Mouse (Mus musculus): Measurements from ENCODE around the gene Olfr473. TPM values are rescaled to one million over a fixed set of nuclear protein-coding genes. Genes with fewer than 3 reads are reported as not detected.

Olfr473 gene
- total RNA-seq (2023), result not detected in 2 replicates

DNA sequence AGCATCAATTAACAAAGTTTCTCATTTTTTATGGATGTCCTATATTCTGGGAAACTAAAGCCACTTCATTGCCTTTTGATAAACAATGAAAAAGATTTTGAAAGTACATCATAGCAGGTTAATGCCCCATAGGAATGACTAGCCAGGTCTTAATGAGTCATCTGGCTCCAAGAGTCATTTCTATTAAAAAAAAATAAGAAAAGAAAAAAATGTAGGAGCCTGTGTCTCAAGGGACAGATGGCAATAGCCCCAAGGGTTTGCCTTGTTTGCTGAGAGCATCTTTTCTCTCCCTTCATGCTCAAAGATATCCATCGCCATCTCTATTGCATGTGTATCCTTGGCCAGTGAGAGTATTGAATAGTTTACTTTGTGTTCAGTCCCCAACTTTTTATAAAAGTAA, at the start of gene Olfr473:
Gene Olfr473 (plus strand): TSS at position 301 of the 400 bp plus-strand sequence.

DNA sequence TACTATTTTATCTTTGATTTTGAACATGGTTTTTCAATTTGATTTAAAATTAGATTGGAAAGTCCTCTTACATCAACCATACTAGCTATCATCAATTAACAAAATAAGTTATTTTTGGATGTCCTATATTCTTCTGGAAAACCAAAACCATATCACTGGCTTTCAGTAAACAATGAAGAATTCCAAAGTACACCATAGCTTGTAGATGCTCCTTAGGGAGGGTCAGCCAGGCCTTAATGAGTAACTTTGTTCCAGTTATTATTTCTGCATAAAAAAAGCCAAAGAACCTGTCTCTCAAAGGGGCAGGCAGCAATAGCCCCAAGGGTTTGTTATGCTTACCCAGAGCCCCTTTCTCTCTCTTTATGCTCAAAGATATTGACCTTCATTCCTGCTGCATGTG, 32.6 kb upstream of the Olfr473 start, which contains the start of gene Olfr472:
Gene Olfr472 (plus strand): TSS at position 301 of the 400 bp plus-strand sequence.

DNA sequence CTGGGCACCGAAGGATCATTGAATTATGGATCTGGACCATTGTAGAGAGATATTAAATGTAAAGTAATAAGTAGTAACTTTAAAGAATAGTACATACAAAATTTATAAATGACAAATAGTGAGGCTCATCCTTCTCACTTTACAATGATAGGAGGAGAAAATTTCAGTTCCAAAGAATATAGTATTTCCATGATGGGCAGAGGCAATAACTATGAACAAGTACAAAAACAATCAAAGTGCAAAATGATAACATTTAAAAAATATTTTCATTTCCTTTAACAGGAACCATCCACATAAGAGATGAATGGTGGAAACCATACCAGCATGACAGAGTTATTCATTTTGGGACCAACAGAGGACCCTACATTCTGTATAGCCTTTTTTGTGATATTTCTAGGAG, 24.1 kb downstream of the Olfr473 start, which contains the start of gene Olfr474:
Gene Olfr474 (plus strand): TSS at position 301 of the 400 bp plus-strand sequence.

DNA sequence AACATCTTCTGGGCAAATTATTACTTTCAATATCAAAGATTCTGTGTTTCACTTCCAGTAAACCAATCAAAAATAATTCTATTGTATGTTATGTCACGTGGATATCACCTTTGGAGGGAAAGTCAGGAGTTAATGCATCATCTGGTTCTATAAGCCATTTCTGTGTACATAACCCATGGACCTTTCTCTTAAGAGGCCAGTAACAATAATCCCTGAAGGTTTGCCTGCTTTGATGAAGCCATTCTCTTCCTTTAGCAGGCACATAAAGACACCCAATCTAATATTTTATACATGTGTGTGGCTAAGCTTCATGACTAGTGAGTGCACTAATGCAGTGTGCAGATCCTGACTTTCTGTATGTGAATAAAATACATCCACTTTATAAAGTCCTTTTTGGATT, 34.3 kb downstream of the Olfr473 start, which contains the start of gene Olfr476:
Gene Olfr476 (plus strand): TSS at position 301 of the 400 bp plus-strand sequence.

Other genes starting within 250 kb of the Olfr473 start
- gene Cyb5r2, start 172.4 kb upstream of the Olfr473 start, total RNA-seq (2023), result not detected in 2 replicates
- gene Ovch2, start 129.2 kb upstream of the Olfr473 start, total RNA-seq (2023), result not detected in 2 replicates
- gene Olfr467, start 118.2 kb upstream of the Olfr473 start, total RNA-seq (2023), result not detected in 2 replicates
- not detected in 2 replicates for gene Olfr469, start 104.9 kb upstream of the Olfr473 start, total RNA-seq (2023)
- not detected in 2 replicates for gene Olfr470, start 83.0 kb upstream of the Olfr473 start, total RNA-seq (2023)
- gene Olfr472, start 32.5 kb upstream of the Olfr473 start, total RNA-seq (2023), result not detected in 2 replicates
- not detected in 2 replicates for gene Olfr474, start 24.2 kb downstream of the Olfr473 start, total RNA-seq (2023)
- gene Olfr476, start 34.4 kb downstream of the Olfr473 start, total RNA-seq (2023), result not detected in 2 replicates
- not detected in 2 replicates for gene Olfr477, start 56.2 kb downstream of the Olfr473 start, total RNA-seq (2023)
- gene Olfr478, start 103.5 kb downstream of the Olfr473 start, total RNA-seq (2023), result not detected in 2 replicates
- gene Olfr479, start 120.2 kb downstream of the Olfr473 start, total RNA-seq (2023), result not detected in 2 replicates
- gene Olfr480, start 136.9 kb downstream of the Olfr473 start, total RNA-seq (2023), result not detected in 2 replicates
- gene Olfr481, start 149.4 kb downstream of the Olfr473 start, total RNA-seq (2023), result not detected in 2 replicates
- gene Olfr482, start 167.1 kb downstream of the Olfr473 start, total RNA-seq (2023), result 2.1 and 2.4 TPM in 2 replicates
- gene Olfr483, start 170.4 kb downstream of the Olfr473 start, total RNA-seq (2023), result not detected in 2 replicates
- gene Olfr484, start 197.0 kb downstream of the Olfr473 start, total RNA-seq (2023), result not detected in 2 replicates
- not detected in 2 replicates for gene Olfr485, start 229.4 kb downstream of the Olfr473 start, total RNA-seq (2023)
- not detected in 2 replicates for gene Olfr486, start 242.3 kb downstream of the Olfr473 start, total RNA-seq (2023)

Measured in neutrophil, adult 65 days (primary cell).